Mouse (Mus musculus): ENCODE results near the gene Gm10413. TPM values are rescaled to one million over a fixed set of nuclear protein-coding genes. Genes with fewer than 3 reads are reported as not detected.

Gene Gm10413
- not detected for total RNA-seq (2023)

DNA sequence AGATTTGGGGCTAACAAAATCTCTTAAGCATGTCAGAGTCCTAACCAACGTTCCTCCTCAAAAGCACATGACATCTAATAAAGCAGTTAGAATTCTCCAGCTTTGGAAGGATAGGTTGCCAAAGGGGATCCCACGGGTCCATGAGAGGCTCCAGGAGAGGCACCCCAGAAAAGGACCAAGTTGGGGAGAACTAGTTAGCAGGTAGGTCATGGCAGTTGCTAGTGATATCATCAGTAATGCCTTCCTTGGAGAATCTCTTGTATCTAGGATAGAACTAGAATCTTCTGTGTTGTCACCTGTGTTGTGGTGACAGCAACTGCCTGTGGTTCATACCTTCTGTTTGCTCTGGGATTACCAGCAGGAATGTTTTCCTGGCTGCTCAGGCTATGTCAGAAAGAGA, at the start of gene Gm10413:
Gene Gm10413, plus strand, starts transcription at position 301 of the 400 bp plus-strand sequence.

GRCm38 (mm10) chr14:3412314-3412713, 17.4 kb downstream of the Gm10413 start, which contains the start of gene Gm10409:
Gene Gm10409, plus strand, starts transcription at chr14:3412614.

DNA sequence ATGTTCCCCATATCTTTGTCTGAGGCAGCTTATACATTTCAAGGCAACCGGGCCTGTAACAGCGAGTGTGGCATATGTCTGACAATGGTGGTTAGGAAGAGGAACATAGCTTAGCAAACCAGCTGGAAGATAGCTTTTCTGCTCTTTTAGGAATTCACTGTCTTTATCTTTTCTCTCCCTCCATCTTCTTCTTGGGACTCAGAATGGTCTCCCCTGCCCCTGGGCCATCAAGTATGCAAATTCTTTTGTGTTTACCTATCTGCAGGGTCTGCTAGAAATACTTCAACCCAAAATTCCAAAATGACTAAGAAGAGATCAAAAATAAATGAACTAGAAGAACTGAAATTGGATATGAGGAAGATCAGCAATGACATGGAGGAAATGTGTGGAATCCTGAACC, 32.9 kb downstream of the Gm10413 start, which contains the start of gene Gm3005:
Gene Gm3005, plus strand, starts transcription at position 301 of the 400 bp plus-strand sequence.

DNA sequence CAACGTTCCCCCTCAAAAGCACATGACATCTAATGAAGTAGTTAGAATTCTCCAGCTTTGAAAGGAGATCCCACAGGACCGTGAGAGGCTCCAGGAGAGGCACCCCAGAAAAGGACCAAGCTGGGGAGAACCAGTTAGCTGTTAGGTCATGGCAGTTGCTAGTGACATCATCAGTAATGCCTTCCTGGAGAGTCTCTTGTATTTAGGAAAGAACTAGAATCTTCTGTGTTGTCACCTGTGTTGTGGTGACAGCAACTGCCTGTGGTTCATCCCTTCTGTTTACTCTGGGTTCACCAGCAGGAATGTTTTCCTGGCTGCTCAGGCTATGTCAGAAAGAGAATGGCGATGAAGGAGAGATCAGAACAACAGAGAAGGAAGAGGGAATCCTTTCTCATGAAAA, 54.2 kb downstream of the Gm10413 start, which contains the start of gene Gm10408:
Gene Gm10408, plus strand, starts transcription at position 301 of the 400 bp plus-strand sequence.

Other genes with a start within 250 kb of the Gm10413 start
- gene Gm5795, start 206.8 kb upstream of the Gm10413 start, total RNA-seq (2023), result not detected
- not detected for gene D830030K20Rik, start 186.6 kb upstream of the Gm10413 start, total RNA-seq (2023)
- not detected for gene Gm2956, start 62.5 kb upstream of the Gm10413 start, total RNA-seq (2023)
- not detected for gene Gm10409, start 17.5 kb downstream of the Gm10413 start, total RNA-seq (2023)
- gene Gm3005, start 33.0 kb downstream of the Gm10413 start, total RNA-seq (2023), result not detected
- not detected for gene Gm10408, start 54.3 kb downstream of the Gm10413 start, total RNA-seq (2023)
- not detected for gene Gm3012, start 239.4 kb downstream of the Gm10413 start, total RNA-seq (2023)